Mouse (Mus musculus) midbrain, embryonic 11.5 days (tissue): ENCODE measurements around the gene Dchs1. TPM values are rescaled to one million over a fixed set of nuclear protein-coding genes. Genes with fewer than 3 reads are reported as not detected.

Source experiments
- ATAC-seq: fragments of 200-750 bp; cut with Nextera tagmentation; 2 replicates; pipeline ENCODE4 v1.8.0; 2017; ENCODE audit warnings: moderate TSS enrichment, moderate library complexity; ENCODE audit not compliant: low FRiP score
- DNase-seq: peaks from one replicate; pipeline ENCODE4 v3.0.0; 2015; ENCODE audit warnings: low spot score; ENCODE audit errors: missing footprints
- H3K27ac ChIP-seq: fragments of 300-500 bp; sonication (generic); 2 replicates; pipeline ENCODE4 v1.5.1; 2014; ENCODE audit warnings: low read depth, low read length
- H3K27me3 ChIP-seq: fragments of 300-500 bp; sonication (generic); 2 replicates; pipeline ENCODE4 v1.6.1; 2014; ENCODE audit warnings: mild to moderate bottlenecking, low read length, moderate library complexity, mixed read lengths; ENCODE audit not compliant: control insufficient read depth, insufficient read depth
- H3K36me3 ChIP-seq: fragments of 300-500 bp; sonication (generic); 2 replicates; pipeline ENCODE4 v1.6.1; 2014; ENCODE audit warnings: mild to moderate bottlenecking, low read length, moderate library complexity, mixed read lengths; ENCODE audit not compliant: control insufficient read depth, insufficient read depth
- H3K4me1 ChIP-seq: fragments of 300-500 bp; sonication (generic); 2 replicates; pipeline ENCODE4 v1.6.1; 2014; ENCODE audit warnings: low read length; ENCODE audit not compliant: control insufficient read depth, insufficient read depth
- H3K4me2 ChIP-seq: fragments of 300-500 bp; sonication (generic); 2 replicates; pipeline ENCODE4 v1.6.1; 2014; ENCODE audit warnings: mild to moderate bottlenecking, moderate library complexity
- H3K4me3 ChIP-seq: fragments of 300-500 bp; sonication (generic); 2 replicates; pipeline ENCODE4 v1.5.1; 2014; ENCODE audit warnings: low read depth, low read length
- H3K9ac ChIP-seq: fragments of 300-500 bp; sonication (generic); 2 replicates; pipeline ENCODE4 v1.6.1; 2014; ENCODE audit warnings: low read length
- H3K9me3 ChIP-seq: fragments of 300-500 bp; sonication (generic); 2 replicates; pipeline ENCODE4 v1.6.1; 2016; ENCODE audit warnings: low read length; ENCODE audit not compliant: control insufficient read depth
- WGBS: fragments of 180-500 bp; shearing (Covaris S2); extraction: QIAGEN DNeasy Blood & Tissue Kit; methylation state at CpG from one replicate; pipeline ENCODE4 v1.1.7; 2014; 5-methylcytosine and 5-hydroxymethylcytosine counted together
- polyA plus RNA-seq: library from polyadenylated mRNA; unstranded; fragments of >200 nt; fragmentation: Nextera tagmentation; extraction: Ambion mirVana; gene quantifications from 2 replicates; pipeline ENCODE4 v1.2.1, GENCODE M21; 2014

The Dchs1 gene
- polyA plus RNA-seq, 1 experiment from 2014 or later: 12.7 TPM

- peak overlapping the region; percentile 93 for H3K9ac ChIP-seq
- H3K36me3 ChIP-seq: peaks cover 8% of the 10 kb centered on the region; the same call in 1 of the 2 replicates
- H3K4me3 ChIP-seq: peak overlapping the region; percentile 84
- no peaks in the 10 kb centered on the region for H3K9me3 ChIP-seq
- peak overlapping the region; percentile 63 for H3K4me2 ChIP-seq
- peaks cover 7% of the 10 kb centered on the region for H3K4me1 ChIP-seq
- no peaks in the 10 kb centered on the region for H3K27me3 ChIP-seq
- 6% methylated on average over 37 of the region's 37 CpGs for WGBS
- ATAC-seq (no peak), DNase-seq (no peak)
- H3K27ac ChIP-seq: peak overlapping the region; percentile 64
Observed at GRCm38 (mm10) chr7:105810280-105810876, 22.9 kb upstream of the Dchs1 start.

GRCm38 (mm10) chr7:105809836-105810235, 22.4 kb upstream of the Dchs1 start:
- no peak for ATAC-seq
- Histone ChIP-seq H3K4me3 (peak overlapping the region; percentile 84), H3K9ac (peak overlapping the region; percentile 93), H3K27me3 (no peaks in the 10 kb centered on the region), H3K4me1 (peaks cover 7% of the 10 kb centered on the region), H3K36me3 (peaks cover 8% of the 10 kb centered on the region; the same call in 1 of the 2 replicates), H3K27ac (no peak overlapping the region), H3K9me3 (no peaks in the 10 kb centered on the region), H3K4me2 (peak overlapping the region; percentile 63)
- WGBS: 85% methylated on average over 7 of the region's 7 CpGs
- DNase-seq: peak; percentile 84

- Histone ChIP-seq H3K4me2 (no peak overlapping the region), H3K27me3 (no peaks in the 10 kb centered on the region), H3K4me1 (peaks cover 7% of the 10 kb centered on the region), H3K36me3 (peaks cover 8% of the 10 kb centered on the region; the same call in 1 of the 2 replicates), H3K4me3 (no peak overlapping the region), H3K9ac (no peak overlapping the region), H3K9me3 (no peaks in the 10 kb centered on the region), H3K27ac (no peak overlapping the region)
- ATAC-seq (no peak), DNase-seq (no peak)
- 90% methylated on average over 1 of the region's 1 CpGs for WGBS
Observed at GRCm38 (mm10) chr7:105808385-105808784, 20.9 kb upstream of the Dchs1 start.

DNA sequence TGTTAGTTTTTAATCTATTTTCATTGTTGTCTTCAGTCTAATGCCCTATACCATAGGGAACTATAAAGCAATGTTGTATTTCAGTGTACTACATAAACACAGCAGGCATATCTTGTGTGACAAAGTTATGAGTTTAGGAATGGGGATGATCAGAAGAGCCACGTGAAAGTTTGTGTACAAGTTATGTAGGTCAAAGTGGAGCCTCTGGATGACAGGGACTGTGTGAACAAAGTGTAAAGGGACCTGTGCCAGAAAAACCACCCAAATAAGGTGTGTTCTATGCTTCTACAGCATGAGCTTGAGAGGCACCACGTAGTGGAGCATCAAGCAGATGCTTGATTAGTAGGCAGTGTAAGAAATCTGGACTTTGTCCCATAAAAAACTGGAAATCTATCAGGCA, 19.3 kb upstream of the Dchs1 start:
- Histone ChIP-seq H3K4me3 (no peak overlapping the region), H3K36me3 (peaks cover 8% of the 10 kb centered on the region; the same call in 1 of the 2 replicates), H3K4me1 (peaks cover 7% of the 10 kb centered on the region), H3K27ac (no peak overlapping the region), H3K9ac (no peak overlapping the region), H3K27me3 (no peaks in the 10 kb centered on the region), H3K9me3 (no peaks in the 10 kb centered on the region), H3K4me2 (no peak overlapping the region)
- peak; percentile 72 for DNase-seq
- 74% methylated on average over 2 of the region's 2 CpGs for WGBS
- ATAC-seq: no peak

- Histone ChIP-seq H3K36me3 (peaks cover 8% of the 10 kb centered on the region; the same call in 1 of the 2 replicates), H3K9ac (no peak overlapping the region), H3K4me3 (no peak overlapping the region), H3K4me1 (peaks cover 7% of the 10 kb centered on the region), H3K27me3 (no peaks in the 10 kb centered on the region), H3K4me2 (no peak overlapping the region), H3K9me3 (no peaks in the 10 kb centered on the region), H3K27ac (no peak overlapping the region)
- ATAC-seq (no peak), DNase-seq (peak; percentile 76)
- 83% methylated on average over 5 of the region's 5 CpGs for WGBS
Observed at GRCm38 (mm10) chr7:105806125-105806524, 18.7 kb upstream of the Dchs1 start.

GRCm38 (mm10) chr7:105803428-105803827, 16.0 kb upstream of the Dchs1 start:
- no peaks in the 10 kb centered on the region for H3K36me3 ChIP-seq
- no peaks in the 10 kb centered on the region for H3K4me1 ChIP-seq
- no peak overlapping the region for H3K4me3 ChIP-seq
- ATAC-seq: no peak
- H3K27ac ChIP-seq: no peak overlapping the region
- no peaks in the 10 kb centered on the region for H3K27me3 ChIP-seq
- no peak overlapping the region for H3K9ac ChIP-seq
- no peak overlapping the region for H3K4me2 ChIP-seq
- peak; percentile 66 for DNase-seq
- no peaks in the 10 kb centered on the region for H3K9me3 ChIP-seq

DNA sequence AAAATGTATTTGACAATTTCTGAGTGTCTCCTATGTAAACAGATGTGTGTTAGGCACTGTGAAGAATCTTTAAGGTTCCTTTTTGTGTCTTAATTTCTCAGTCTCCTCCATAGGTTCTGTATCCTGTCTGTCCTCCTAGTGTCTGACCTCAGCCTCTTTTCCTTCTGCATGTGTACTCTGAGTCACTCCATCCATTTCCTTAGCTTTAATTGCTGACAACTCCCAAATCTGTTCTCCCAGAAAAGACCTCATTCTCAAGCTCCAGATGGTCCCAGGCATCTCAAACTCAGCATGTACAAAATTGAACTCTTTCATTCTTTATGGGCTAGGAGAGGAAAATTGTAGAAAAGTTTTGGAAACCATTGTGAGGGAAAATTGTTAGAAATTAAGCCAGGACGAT, 15.3 kb upstream of the Dchs1 start:
- H3K36me3 ChIP-seq: no peaks in the 10 kb centered on the region
- no peak overlapping the region for H3K4me3 ChIP-seq
- H3K27me3 ChIP-seq: no peaks in the 10 kb centered on the region
- ATAC-seq (no peak), DNase-seq (peak; percentile 23)
- no peaks in the 10 kb centered on the region for H3K4me1 ChIP-seq
- no peaks in the 10 kb centered on the region for H3K9me3 ChIP-seq
- 38% methylated on average over 1 of the region's 1 CpGs for WGBS
- H3K27ac ChIP-seq: no peak overlapping the region
- H3K4me2 ChIP-seq: no peak overlapping the region
- H3K9ac ChIP-seq: no peak overlapping the region

DNA sequence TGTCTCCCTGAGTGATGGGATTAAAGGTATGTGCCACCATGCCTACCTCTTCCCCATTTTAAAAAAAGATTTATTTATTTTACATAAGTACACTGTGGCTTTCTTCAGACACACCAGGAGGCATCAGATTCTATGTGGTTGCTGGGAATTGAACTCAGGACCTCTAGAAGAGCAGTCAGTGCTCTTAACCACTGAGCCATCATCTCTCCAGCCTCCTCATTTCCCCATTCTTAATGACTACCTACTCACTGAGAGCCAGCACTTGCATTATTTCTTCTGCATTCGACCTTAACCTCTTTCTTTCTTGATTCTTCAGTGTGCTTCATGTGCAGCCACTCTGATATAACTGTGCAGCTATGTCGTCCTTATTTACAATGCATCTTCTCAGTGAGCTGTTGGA, 14.9 kb upstream of the Dchs1 start:
- DNase-seq (no peak), ATAC-seq (no peak)
- Histone ChIP-seq H3K4me2 (no peak overlapping the region), H3K4me1 (no peaks in the 10 kb centered on the region), H3K36me3 (no peaks in the 10 kb centered on the region), H3K27ac (no peak overlapping the region), H3K9me3 (no peaks in the 10 kb centered on the region), H3K9ac (no peak overlapping the region), H3K4me3 (no peak overlapping the region), H3K27me3 (no peaks in the 10 kb centered on the region)
- 51% methylated on average over 2 of the region's 2 CpGs for WGBS

DNA sequence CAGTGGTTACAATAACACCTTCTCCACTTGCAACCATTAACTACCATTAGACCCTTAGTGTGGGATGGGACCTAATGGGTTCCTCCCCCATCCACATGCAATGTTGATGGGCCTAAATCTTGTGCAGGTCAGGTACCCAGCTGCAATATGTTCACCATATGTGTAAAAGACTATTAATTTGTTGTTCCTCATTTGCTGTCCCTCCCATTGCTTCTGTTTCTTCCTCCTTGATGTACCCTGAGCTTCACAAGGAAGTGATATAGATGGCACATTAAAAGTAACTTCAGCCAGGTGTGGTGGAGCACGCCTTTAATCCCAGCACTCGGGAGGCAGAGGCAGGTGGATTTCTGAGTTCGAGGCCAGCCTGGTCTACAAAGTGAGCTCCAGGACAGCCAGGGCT, 9.5 kb upstream of the Dchs1 start:
- H3K9me3 ChIP-seq: no peaks in the 10 kb centered on the region
- DNase-seq (no peak), ATAC-seq (no peak)
- WGBS: 81% methylated on average over 3 of the region's 3 CpGs
- no peak overlapping the region for H3K4me2 ChIP-seq
- H3K4me3 ChIP-seq: no peak overlapping the region
- 0 out of 2 replicates have a peak, but pooled peaks cover 4% of the 10 kb centered on the region for H3K4me1 ChIP-seq
- no peak overlapping the region for H3K27ac ChIP-seq
- H3K9ac ChIP-seq: no peak overlapping the region
- H3K27me3 ChIP-seq: no peaks in the 10 kb centered on the region
- H3K36me3 ChIP-seq: no peaks in the 10 kb centered on the region
